Mouse (Mus musculus) megakaryocyte, embryonic 14.5 days (primary cell): Measurements from ENCODE around the gene Rnf34.

Experiments
- FLI1 ChIP-seq: IDR thresholded peaks from 2 replicates; pipeline ENCODE4 v1.6.1; 2012; ENCODE audit warnings: low read length, inconsistent platforms, mixed read lengths
- GATA1 ChIP-seq: IDR thresholded peaks from 3 replicates; pipeline ENCODE4 v1.6.1; 2012; ENCODE audit warnings: mixed read lengths, low read length, inconsistent platforms, borderline replicate concordance

- no peak for TF ChIP-seq GATA1
- no peak for TF ChIP-seq FLI1
Measured at GRCm38 (mm10) chr5:122900558-122901171, 50.8 kb downstream of the Rnf34 start.
